Mouse (Mus musculus): Measurements from ENCODE around the gene Cadps2.

- TF ChIP-seq CTCF (IDR thresholded peaks at IDR 0.05; ENCODE audit: borderline replicate concordance, insufficient read depth, low read depth, low read length) (no peak), POLR2A (IDR thresholded peaks at IDR 0.05; ENCODE audit: borderline replicate concordance, insufficient read depth, low read length) (no peak)
Measured at GRCm38 (mm10) chr6:23288752-23289151, 550.5 kb downstream of the Cadps2 start.

Data from cerebellum, adult 2 months (tissue).